Mouse (Mus musculus) yolk sac, embryonic 10.5 days (tissue): ENCODE measurements at regions not wholly inside any gene's neighbourhood (a gene's known extent, or its start where the extent isn't known, plus 50 kb on each side); places are given as distances from the start of the nearest gene placed in this dataset.
A peak's percentile ranks its signal among the peaks of the same experiment; 100 is the strongest.
"Not testable (repeated sequence)": the region's sequence is repeated elsewhere in the genome, so short reads cannot be mapped to it uniquely, and the experiment has no call there.

Experiments
- DNase-seq: peaks from one replicate; pipeline ENCODE4 v3.0.0-alpha.2; 2017; ENCODE audit warnings: low spot score

DNA sequence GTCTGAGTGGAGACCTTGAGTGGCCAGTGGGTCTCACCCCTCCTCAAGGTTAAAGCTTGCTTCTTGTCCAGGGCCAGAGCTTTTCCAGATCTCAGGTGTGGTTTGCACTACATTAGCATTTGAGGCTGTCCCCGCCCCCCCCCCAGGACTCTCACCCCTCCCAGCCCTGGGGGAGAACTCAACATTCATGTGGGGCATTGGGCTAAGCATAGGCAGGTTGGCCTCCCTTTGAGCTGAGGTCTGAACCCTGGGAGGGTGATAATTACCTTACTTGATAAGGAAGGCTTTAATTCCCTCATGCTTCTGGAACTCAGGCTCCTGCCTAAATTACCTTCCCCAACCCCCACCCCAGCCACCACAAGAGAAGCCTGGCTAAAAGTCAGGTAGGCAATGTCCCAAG lies 78.9 kb upstream of the Gm21863 start:
- not testable (repeated sequence) for DNase-seq

DNA sequence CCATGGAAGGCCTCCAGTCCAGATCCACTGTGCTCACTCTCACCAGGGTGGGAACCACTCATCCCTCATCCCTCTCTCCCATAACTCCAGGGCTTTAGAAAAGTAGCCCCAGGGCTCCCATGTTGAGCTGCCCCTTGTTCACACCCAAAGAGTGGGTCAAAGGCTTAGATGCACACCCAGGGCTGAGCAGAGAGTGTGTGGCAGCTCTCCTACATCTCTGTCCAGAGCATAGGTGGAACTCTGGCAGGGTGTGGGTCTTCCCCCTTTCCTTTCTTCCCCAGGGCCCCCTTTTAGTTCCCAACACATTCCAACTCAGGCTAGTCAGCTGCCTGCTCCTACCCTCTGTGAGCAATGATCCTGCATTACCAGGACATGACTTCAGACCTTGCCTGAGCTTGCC lies 78.1 kb upstream of the Gm21863 start:
- DNase-seq = no peak

DNA sequence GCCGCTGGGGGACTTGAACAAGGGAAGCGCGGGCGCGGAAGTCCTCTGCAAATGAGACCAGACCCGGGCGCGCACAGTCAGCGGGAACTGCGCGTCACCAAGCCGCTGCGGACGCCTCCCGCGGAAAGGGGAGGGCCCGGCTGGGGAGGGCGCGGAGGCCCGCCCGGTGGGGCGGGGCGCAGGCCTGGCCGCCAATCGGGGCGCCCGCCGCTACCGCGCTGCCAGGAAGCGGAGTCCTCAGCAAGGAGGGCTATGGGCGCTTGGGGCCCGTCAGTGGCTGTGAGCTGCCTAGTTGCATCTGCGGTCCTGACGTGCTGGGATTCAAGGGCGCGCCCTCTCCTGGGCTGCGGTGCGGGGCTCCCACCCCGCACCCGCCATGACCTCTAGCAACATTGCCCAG lies 71.9 kb upstream of the Gm21863 start:
- peak; percentile 78 for DNase-seq
